Mouse (Mus musculus) mesoderm, embryonic 11.5 days (tissue): Measurements from ENCODE around the gene Hs3st5.
A peak's percentile ranks its signal among the peaks of the same experiment; 100 is the strongest.
"Not testable (repeated sequence)": the region's sequence is repeated elsewhere in the genome, so short reads cannot be mapped to it uniquely, and the experiment has no call there.

Experiments used
- DNase-seq: peaks from one replicate; pipeline ENCODE4 v3.0.0-alpha.2; 2012; ENCODE audit warnings: low read depth, low spot score

The Hs3st5 gene

GRCm38 (mm10) chr10:36557673-36558072, 51.1 kb downstream of the Hs3st5 start:
- no peak for DNase-seq

GRCm38 (mm10) chr10:36558736-36559135, 52.1 kb downstream of the Hs3st5 start:
- no peak for DNase-seq

GRCm38 (mm10) chr10:36567258-36567657, 60.6 kb downstream of the Hs3st5 start:
- DNase-seq = no peak

GRCm38 (mm10) chr10:36572540-36572939, 65.9 kb downstream of the Hs3st5 start:
- no peak for DNase-seq

- DNase-seq = no peak
Measured at GRCm38 (mm10) chr10:36578375-36579145, 71.9 kb downstream of the Hs3st5 start.

- DNase-seq = no peak
Measured at GRCm38 (mm10) chr10:36610400-36610799, 103.8 kb downstream of the Hs3st5 start.

- DNase-seq = not testable (repeated sequence)
Measured at GRCm38 (mm10) chr10:36611415-36611814, 104.8 kb downstream of the Hs3st5 start.

GRCm38 (mm10) chr10:36623037-36623436, 116.4 kb downstream of the Hs3st5 start:
- no peak for DNase-seq

- no peak for DNase-seq
Measured at GRCm38 (mm10) chr10:36627952-36628351, 121.3 kb downstream of the Hs3st5 start.

- no peak for DNase-seq
Measured at GRCm38 (mm10) chr10:36631746-36632145, 125.1 kb downstream of the Hs3st5 start.

- DNase-seq = no peak
Measured at GRCm38 (mm10) chr10:36650653-36651052, 144.0 kb downstream of the Hs3st5 start.

- DNase-seq = no peak
Measured at GRCm38 (mm10) chr10:36713974-36714373, 207.4 kb downstream of the Hs3st5 start.

- DNase-seq = no peak
Measured at GRCm38 (mm10) chr10:36726239-36726638, 219.6 kb downstream of the Hs3st5 start.

GRCm38 (mm10) chr10:36729361-36730098, 222.9 kb downstream of the Hs3st5 start:
- DNase-seq = peak; percentile 49

- no peak for DNase-seq
Measured at GRCm38 (mm10) chr10:36739375-36739774, 232.8 kb downstream of the Hs3st5 start.

- DNase-seq = no peak
Measured at GRCm38 (mm10) chr10:36750021-36750420, 243.4 kb downstream of the Hs3st5 start.

- DNase-seq = peak; percentile 12
Measured at GRCm38 (mm10) chr10:36754471-36754870, 247.9 kb downstream of the Hs3st5 start.

GRCm38 (mm10) chr10:36773595-36773994, 267.0 kb downstream of the Hs3st5 start:
- DNase-seq = no peak

- no peak for DNase-seq
Measured at GRCm38 (mm10) chr10:36774898-36775297, 268.3 kb downstream of the Hs3st5 start.

- DNase-seq = no peak
Measured at GRCm38 (mm10) chr10:36781641-36782040, 275.0 kb downstream of the Hs3st5 start.

- DNase-seq = no peak
Measured at GRCm38 (mm10) chr10:36786970-36787369, 280.4 kb downstream of the Hs3st5 start.

GRCm38 (mm10) chr10:36791771-36792170, 285.2 kb downstream of the Hs3st5 start:
- no peak for DNase-seq

GRCm38 (mm10) chr10:36795311-36795710, 288.7 kb downstream of the Hs3st5 start:
- no peak for DNase-seq
